Mouse (Mus musculus) hindbrain, embryonic 12.5 days (tissue): Measurements from ENCODE around the gene Dbh. TPM values are rescaled to one million over a fixed set of nuclear protein-coding genes. Genes with fewer than 3 reads are reported as not detected.
A peak's percentile ranks its signal among the peaks of the same experiment; 100 is the strongest.

Experiments used
- ATAC-seq: fragments of 200-750 bp; cut with Nextera tagmentation; 2 replicates; pipeline ENCODE4 v1.8.0; 2017; ENCODE audit warnings: moderate TSS enrichment; ENCODE audit not compliant: low FRiP score
- H3K27ac ChIP-seq: fragments of 300-500 bp; sonication (generic); 2 replicates; pipeline ENCODE4 v1.5.1; 2016; ENCODE audit warnings: mild to moderate bottlenecking
- H3K27me3 ChIP-seq: fragments of 300-500 bp; sonication (generic); 2 replicates; pipeline ENCODE4 v1.6.1; 2016; ENCODE audit warnings: mild to moderate bottlenecking
- H3K36me3 ChIP-seq: fragments of 300-500 bp; sonication (generic); 2 replicates; pipeline ENCODE4 v1.6.1; 2016; ENCODE audit warnings: mild to moderate bottlenecking
- H3K4me1 ChIP-seq: fragments of 300-500 bp; sonication (generic); 2 replicates; pipeline ENCODE4 v1.6.1; 2016
- H3K4me2 ChIP-seq: fragments of 300-500 bp; sonication (generic); replicated peaks from 2 replicates; pipeline ENCODE4 v1.6.1; 2016; ENCODE audit warnings: mild to moderate bottlenecking
- H3K4me3 ChIP-seq: fragments of 300-500 bp; sonication (generic); 2 replicates; pipeline ENCODE4 v1.5.1; 2016; ENCODE audit warnings: mild to moderate bottlenecking
- H3K9ac ChIP-seq: fragments of 300-500 bp; sonication (generic); 2 replicates; pipeline ENCODE4 v1.6.1; 2016; ENCODE audit warnings: mild to moderate bottlenecking, moderate library complexity
- H3K9me3 ChIP-seq: fragments of 300-500 bp; sonication (generic); replicated peaks from 2 replicates; pipeline ENCODE4 v1.6.1; 2016; ENCODE audit warnings: mild to moderate bottlenecking
- WGBS: fragments of 180-500 bp; shearing (Covaris S2); methylation state at CpG from one replicate; pipeline ENCODE4 v1.1.7; 2016; 5-methylcytosine and 5-hydroxymethylcytosine counted together
- polyA plus RNA-seq: library from polyadenylated mRNA; unstranded; fragments of >200 nt; fragmentation: Nextera tagmentation; extraction: Ambion mirVana; gene quantifications from 2 replicates; pipeline ENCODE4 v1.2.1, GENCODE M21; 2016

Dbh gene
- polyA plus RNA-seq, result 1.7 and 2.3 TPM in 2 replicates

GRCm38 (mm10) chr2:27164796-27165590 is at the start of gene Dbh:
Dbh (plus strand) TSS chr2:27165233.
- no peak within 1 kb of the TSS for H3K4me2 ChIP-seq
- no peak within 1 kb of the TSS for H3K9ac ChIP-seq
- no peak for ATAC-seq
- H3K9me3 ChIP-seq, result no peaks in the 10 kb centered on the region
- H3K36me3 ChIP-seq, result no peaks in the 10 kb centered on the region
- WGBS, result 80% methylated on average over 12 of the region's 12 CpGs
- H3K4me1 ChIP-seq, result peaks cover 13% of the 10 kb centered on the region
- no peak within 1 kb of the TSS for H3K27ac ChIP-seq
- H3K27me3 ChIP-seq, result peaks cover 6% of the 10 kb centered on the region
- no peak within 1 kb of the TSS for H3K4me3 ChIP-seq

GRCm38 (mm10) chr2:27118452-27118851 is 46.6 kb upstream of the Dbh start:
- WGBS, result 69% methylated on average over 4 of the region's 4 CpGs
- peaks cover 25% of the 10 kb centered on the region for H3K4me1 ChIP-seq
- H3K9me3 ChIP-seq, result no peaks in the 10 kb centered on the region
- ATAC-seq, result no peak
- no peaks in the 10 kb centered on the region for H3K36me3 ChIP-seq
- peaks cover 3% of the 10 kb centered on the region; the same call in 1 of the 2 replicates for H3K27me3 ChIP-seq
- H3K4me2 ChIP-seq, result no peak overlapping the region
- H3K27ac ChIP-seq, result no peak overlapping the region
- H3K9ac ChIP-seq, result no peak overlapping the region
- no peak overlapping the region for H3K4me3 ChIP-seq

- H3K9me3 ChIP-seq, result no peaks in the 10 kb centered on the region
These were observed 45.3 kb upstream of the Dbh start for GRCm38 (mm10) chr2:27119766-27120165.

GRCm38 (mm10) chr2:27120241-27120641 is 44.8 kb upstream of the Dbh start:
- 71% methylated on average over 8 of the region's 8 CpGs for WGBS
- peaks cover 25% of the 10 kb centered on the region for H3K4me1 ChIP-seq
- ATAC-seq, result no peak
- no peak overlapping the region for H3K27ac ChIP-seq
- H3K9me3 ChIP-seq, result no peaks in the 10 kb centered on the region
- no peak overlapping the region for H3K4me3 ChIP-seq
- H3K9ac ChIP-seq, result no peak overlapping the region
- no peak overlapping the region for H3K4me2 ChIP-seq
- H3K27me3 ChIP-seq, result 0 out of 2 replicates have a peak, but pooled peaks cover 8% of the 10 kb centered on the region
- no peaks in the 10 kb centered on the region for H3K36me3 ChIP-seq

More at GRCm38 (mm10) chr2:27119766-27120165, 45.3 kb upstream of the Dbh start:
- Histone ChIP-seq H3K4me2 (no peak overlapping the region), H3K27me3 (0 out of 2 replicates have a peak, but pooled peaks cover 6% of the 10 kb centered on the region), H3K27ac (no peak overlapping the region), H3K9ac (no peak overlapping the region), H3K4me3 (no peak overlapping the region), H3K36me3 (no peaks in the 10 kb centered on the region), H3K4me1 (peaks cover 25% of the 10 kb centered on the region)
- no peak for ATAC-seq
- 82% methylated on average over 2 of the region's 2 CpGs for WGBS

GRCm38 (mm10) chr2:27121626-27122355 is 43.2 kb upstream of the Dbh start:
- peaks cover 25% of the 10 kb centered on the region for H3K4me1 ChIP-seq
- H3K9me3 ChIP-seq, result no peaks in the 10 kb centered on the region
- H3K4me3 ChIP-seq, result no peak overlapping the region
- no peaks in the 10 kb centered on the region for H3K36me3 ChIP-seq
- 0 out of 2 replicates have a peak, but pooled peaks cover 8% of the 10 kb centered on the region for H3K27me3 ChIP-seq
- 30% methylated on average over 8 of the region's 9 CpGs for WGBS
- H3K27ac ChIP-seq, result peak overlapping the region; percentile 30; the same call in 1 of the 2 replicates
- H3K9ac ChIP-seq, result peak overlapping the region; percentile 27
- peak; percentile 29; the same call in 1 of the 2 replicates for ATAC-seq
- peak overlapping the region; percentile 13; the same call in 1 of the 2 replicates for H3K4me2 ChIP-seq

GRCm38 (mm10) chr2:27122578-27122977 is 42.5 kb upstream of the Dbh start:
- Histone ChIP-seq H3K36me3 (no peaks in the 10 kb centered on the region), H3K4me3 (no peak overlapping the region), H3K27ac (0 out of 2 replicates have a peak overlapping the region, but pooled peaks have one; percentile 30), H3K4me2 (no peak overlapping the region), H3K9ac (peak overlapping the region; percentile 27; the same call in 1 of the 2 replicates), H3K9me3 (no peaks in the 10 kb centered on the region), H3K27me3 (0 out of 2 replicates have a peak, but pooled peaks cover 8% of the 10 kb centered on the region), H3K4me1 (peaks cover 25% of the 10 kb centered on the region)
- no peak for ATAC-seq
- WGBS, result 17% methylated on average over 9 of the region's 9 CpGs

GRCm38 (mm10) chr2:27123121-27123520 is 41.9 kb upstream of the Dbh start:
- Histone ChIP-seq H3K4me2 (no peak overlapping the region), H3K36me3 (no peaks in the 10 kb centered on the region), H3K27ac (no peak overlapping the region), H3K9me3 (no peaks in the 10 kb centered on the region), H3K9ac (no peak overlapping the region), H3K27me3 (0 out of 2 replicates have a peak, but pooled peaks cover 6% of the 10 kb centered on the region), H3K4me3 (no peak overlapping the region), H3K4me1 (peaks cover 25% of the 10 kb centered on the region)
- WGBS, result 90% methylated on average over 4 of the region's 4 CpGs
- no peak for ATAC-seq

GRCm38 (mm10) chr2:27125979-27126378 is 39.1 kb upstream of the Dbh start:
- Histone ChIP-seq H3K36me3 (no peaks in the 10 kb centered on the region), H3K4me3 (no peak overlapping the region), H3K4me1 (peaks cover 22% of the 10 kb centered on the region), H3K4me2 (no peak overlapping the region), H3K27me3 (0 out of 2 replicates have a peak, but pooled peaks cover 6% of the 10 kb centered on the region), H3K9me3 (no peaks in the 10 kb centered on the region), H3K9ac (no peak overlapping the region), H3K27ac (no peak overlapping the region)
- ATAC-seq, result no peak
- WGBS, result 32% methylated on average over 10 of the region's 10 CpGs

- Histone ChIP-seq H3K36me3 (no peaks in the 10 kb centered on the region), H3K27me3 (0 out of 2 replicates have a peak, but pooled peaks cover 6% of the 10 kb centered on the region), H3K9me3 (no peaks in the 10 kb centered on the region), H3K9ac (no peak overlapping the region), H3K4me3 (no peak overlapping the region), H3K4me2 (no peak overlapping the region), H3K27ac (no peak overlapping the region), H3K4me1 (peaks cover 17% of the 10 kb centered on the region)
- no peak for ATAC-seq
- 51% methylated on average over 4 of the region's 4 CpGs for WGBS
These were observed 38.5 kb upstream of the Dbh start for GRCm38 (mm10) chr2:27126496-27126895.

- Histone ChIP-seq H3K36me3 (no peaks in the 10 kb centered on the region), H3K27ac (no peak overlapping the region)
These were observed 36.0 kb upstream of the Dbh start for GRCm38 (mm10) chr2:27128990-27129389.

GRCm38 (mm10) chr2:27135935-27136334 is 29.1 kb upstream of the Dbh start:
- H3K9me3 ChIP-seq, result no peaks in the 10 kb centered on the region

More at GRCm38 (mm10) chr2:27128990-27129389, 36.0 kb upstream of the Dbh start:
- no peak overlapping the region for H3K4me3 ChIP-seq
- 65% methylated on average over 3 of the region's 3 CpGs for WGBS
- 0 out of 2 replicates have a peak, but pooled peaks cover 6% of the 10 kb centered on the region for H3K27me3 ChIP-seq
- no peak for ATAC-seq
- H3K4me1 ChIP-seq, result no peaks in the 10 kb centered on the region
- H3K4me2 ChIP-seq, result no peak overlapping the region
- H3K9ac ChIP-seq, result no peak overlapping the region
- no peaks in the 10 kb centered on the region for H3K9me3 ChIP-seq

GRCm38 (mm10) chr2:27136336-27136735 is 28.7 kb upstream of the Dbh start:
- ATAC-seq, result no peak
- Histone ChIP-seq H3K4me1 (no peaks in the 10 kb centered on the region), H3K36me3 (no peaks in the 10 kb centered on the region), H3K4me2 (no peak overlapping the region), H3K9ac (no peak overlapping the region), H3K27ac (no peak overlapping the region), H3K27me3 (peaks cover 25% of the 10 kb centered on the region), H3K4me3 (no peak overlapping the region), H3K9me3 (no peaks in the 10 kb centered on the region)
- 70% methylated on average over 3 of the region's 3 CpGs for WGBS

More at GRCm38 (mm10) chr2:27135935-27136334, 29.1 kb upstream of the Dbh start:
- Histone ChIP-seq H3K9ac (no peak overlapping the region), H3K4me2 (no peak overlapping the region), H3K4me1 (no peaks in the 10 kb centered on the region), H3K36me3 (no peaks in the 10 kb centered on the region), H3K27me3 (peaks cover 21% of the 10 kb centered on the region), H3K27ac (no peak overlapping the region), H3K4me3 (no peak overlapping the region)
- ATAC-seq, result no peak
- 88% methylated on average over 5 of the region's 5 CpGs for WGBS
